Mouse (Mus musculus): ENCODE measurements around the gene Popdc2. TPM values are rescaled to one million over a fixed set of nuclear protein-coding genes. Genes with fewer than 3 reads are reported as not detected.
A peak's percentile ranks its signal among the peaks of the same experiment; 100 is the strongest.

The Popdc2 gene
- total RNA-seq, 4 experiments from 2014 or later, result 55.3 to 81.4 (median 68.5) TPM

DNA sequence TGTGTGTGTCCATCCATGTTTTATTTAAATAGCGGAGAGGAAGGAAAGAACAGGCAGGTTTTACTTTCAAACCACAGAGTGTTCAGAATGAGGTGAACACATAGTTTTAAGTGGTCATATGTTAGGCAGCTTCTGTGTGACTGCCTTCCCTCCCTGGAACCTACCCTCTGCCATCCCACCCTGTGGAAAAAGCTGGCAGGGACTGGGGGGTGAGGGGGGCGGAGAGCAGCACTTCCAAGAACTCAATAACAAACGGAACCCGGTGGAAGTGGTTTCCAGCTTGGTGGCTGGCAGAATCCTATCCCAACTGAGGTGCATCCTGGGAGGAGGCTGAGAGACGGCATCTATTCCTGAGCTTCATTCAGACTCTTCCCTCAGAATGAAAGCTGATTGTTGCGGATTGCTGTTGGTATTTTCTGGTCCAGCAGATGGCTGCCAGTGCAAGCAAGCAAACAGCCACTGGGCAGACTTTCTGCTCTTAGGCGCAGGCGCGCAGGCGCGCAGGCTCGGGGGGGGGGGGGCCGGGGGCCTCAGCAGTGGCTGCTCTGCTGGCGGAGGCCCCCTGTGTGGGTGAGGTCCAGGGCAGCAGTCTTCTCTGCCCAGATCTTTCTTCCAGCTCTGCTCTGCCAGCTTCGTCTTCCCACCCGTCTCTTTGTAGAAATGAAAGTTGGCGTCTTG is 14.3 kb downstream of the Popdc2 start:
- DNase-seq (ENCODE audit: low spot score in 2 of 2), result no peak

DNA sequence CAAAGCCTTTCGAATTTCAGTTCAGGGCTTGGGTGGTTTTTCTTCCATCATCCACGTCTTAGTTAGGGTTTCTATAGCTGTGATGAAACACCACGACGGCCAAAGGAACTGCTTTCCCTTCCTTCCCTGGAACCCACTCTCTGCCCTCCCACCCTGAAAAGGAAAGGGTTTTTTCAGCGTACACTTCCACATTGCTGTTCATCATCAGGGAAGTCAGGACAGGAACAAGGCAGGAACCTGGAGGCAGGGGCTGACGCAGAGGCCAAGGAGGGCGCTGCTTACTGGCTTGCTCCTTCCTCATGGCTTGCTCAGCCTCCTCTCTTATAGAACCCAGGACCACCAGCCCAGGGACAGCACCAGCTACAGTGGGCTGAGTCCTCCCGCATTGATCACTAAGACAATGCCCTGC is 14.8 kb downstream of the Popdc2 start:
- no peak for DNase-seq (ENCODE audit: low spot score in 2 of 2)

DNA sequence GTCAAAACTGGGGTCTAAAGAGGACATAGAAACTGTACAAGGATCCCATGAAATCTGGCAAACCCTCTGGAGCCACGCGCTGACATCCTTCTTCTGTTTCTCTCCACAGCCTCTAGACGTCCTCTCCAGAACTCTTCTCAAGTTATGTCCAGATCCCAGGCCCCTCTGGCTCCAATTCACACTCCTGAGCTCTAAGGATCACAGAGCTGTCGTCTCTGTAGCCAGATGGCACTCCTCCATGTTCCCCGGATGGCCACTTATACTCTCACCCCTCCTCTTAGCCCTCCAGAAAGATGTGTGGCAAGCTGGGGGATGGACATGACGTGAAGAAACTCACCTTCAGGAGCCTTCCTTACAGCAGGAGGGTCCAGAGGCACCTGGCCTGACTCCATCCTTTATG is 15.5 kb downstream of the Popdc2 start:
- peak in 1 of 2 experiments; percentile 44 for DNase-seq (ENCODE audit: low spot score in 2 of 2)

DNA sequence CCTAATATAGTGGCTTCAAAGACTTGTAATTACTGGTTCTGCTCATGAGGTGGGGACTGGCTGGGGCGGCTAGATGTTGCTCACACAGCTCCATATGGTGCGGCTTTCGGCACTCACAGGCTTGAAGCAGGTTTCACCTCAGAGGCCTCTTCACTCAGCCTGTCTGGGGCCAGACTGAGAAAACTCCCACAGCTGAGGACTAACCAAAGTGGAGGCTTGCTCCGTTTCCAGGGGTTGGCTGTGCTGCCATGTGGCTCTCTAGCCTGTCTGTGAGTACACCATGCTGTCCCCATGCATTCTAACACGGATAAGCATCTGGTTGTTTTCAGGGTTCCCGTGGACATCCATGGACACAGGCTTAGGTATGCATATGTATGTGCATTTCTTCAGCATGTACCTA is 16.6 kb downstream of the Popdc2 start:
- DNase-seq (ENCODE audit: low spot score in 2 of 2), result no peak

DNA sequence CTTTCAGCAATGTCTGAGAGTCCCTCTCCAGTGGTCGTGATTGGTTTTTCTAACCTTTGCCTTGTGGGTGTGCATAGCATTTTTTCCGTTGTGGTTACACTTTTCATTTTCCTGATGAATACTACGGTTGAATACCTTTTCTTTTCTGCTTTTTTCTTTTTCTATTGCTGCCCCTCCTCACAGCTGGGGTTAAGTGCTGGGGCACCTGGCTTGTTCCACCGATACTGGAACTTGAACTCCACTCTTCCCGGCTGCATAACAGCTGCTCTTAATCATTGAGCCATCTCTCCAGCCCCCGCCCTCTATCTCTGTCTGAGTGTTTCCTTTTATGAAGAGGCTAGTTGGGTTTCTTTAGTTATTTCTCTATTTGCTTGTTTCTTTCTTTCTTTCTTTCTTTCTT is 17.1 kb downstream of the Popdc2 start:
- no peak for DNase-seq (ENCODE audit: low spot score in 2 of 2)

DNA sequence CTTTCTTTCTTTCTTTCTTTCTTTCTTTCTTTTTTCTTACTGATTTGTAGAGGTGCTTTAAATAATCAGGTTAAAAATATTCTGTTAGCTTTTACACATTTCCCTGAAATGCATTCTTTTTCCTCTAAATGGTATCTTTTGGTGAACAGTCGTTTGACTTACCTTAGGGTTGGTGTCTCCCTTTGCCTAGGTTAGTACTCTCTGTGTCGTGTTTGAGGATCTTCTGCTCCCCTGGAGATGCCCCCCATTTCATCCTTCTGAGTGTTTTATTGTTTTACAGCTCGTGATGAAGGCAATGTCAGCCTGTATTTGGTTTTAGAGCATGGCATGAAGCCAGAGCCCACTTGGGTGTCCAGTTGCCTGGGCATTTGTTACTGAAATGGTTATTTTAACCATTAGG is 17.5 kb downstream of the Popdc2 start:
- no peak for DNase-seq (ENCODE audit: low spot score in 2 of 2)

DNA sequence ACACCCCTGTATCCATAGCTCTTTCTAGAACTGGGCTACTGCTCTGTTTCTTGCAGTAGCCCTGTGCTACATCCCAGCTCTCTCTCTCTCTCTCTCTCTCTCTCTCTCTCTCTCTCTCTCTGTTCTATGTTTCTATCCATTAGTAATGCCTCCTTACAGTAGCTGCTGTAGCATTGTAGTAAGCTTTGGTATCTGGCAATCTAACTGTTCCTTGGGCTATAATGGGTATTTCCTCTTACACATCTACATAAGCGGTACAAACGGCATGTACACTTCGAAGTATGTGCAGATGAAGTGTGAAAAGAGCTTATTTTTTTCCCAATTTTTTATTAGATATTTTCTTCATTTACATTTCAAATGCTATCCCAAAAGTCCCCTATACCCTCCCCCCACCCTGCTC is 17.9 kb downstream of the Popdc2 start:
- DNase-seq (ENCODE audit: low spot score in 2 of 2), result no peak

DNA sequence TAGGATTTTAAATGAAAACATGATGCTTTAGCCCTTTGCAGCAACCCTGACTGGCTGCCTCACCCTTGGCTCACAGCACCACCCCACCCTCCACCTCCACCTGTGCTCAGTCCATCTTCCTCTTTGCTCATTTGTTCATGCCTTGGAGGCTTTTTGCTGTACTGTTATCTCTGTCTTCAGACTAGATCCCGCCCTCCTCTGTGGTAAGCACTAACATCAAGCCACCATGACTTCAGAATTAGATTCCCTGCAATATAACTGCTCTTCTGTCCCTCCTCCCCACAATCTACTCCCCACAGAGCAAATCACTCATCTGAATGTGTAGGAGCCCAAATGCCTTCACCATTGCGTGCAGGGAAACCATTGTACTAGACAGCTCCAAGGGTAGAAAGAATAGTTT is 21.7 kb downstream of the Popdc2 start:
- DNase-seq (ENCODE audit: low spot score in 2 of 2), result no peak

DNA sequence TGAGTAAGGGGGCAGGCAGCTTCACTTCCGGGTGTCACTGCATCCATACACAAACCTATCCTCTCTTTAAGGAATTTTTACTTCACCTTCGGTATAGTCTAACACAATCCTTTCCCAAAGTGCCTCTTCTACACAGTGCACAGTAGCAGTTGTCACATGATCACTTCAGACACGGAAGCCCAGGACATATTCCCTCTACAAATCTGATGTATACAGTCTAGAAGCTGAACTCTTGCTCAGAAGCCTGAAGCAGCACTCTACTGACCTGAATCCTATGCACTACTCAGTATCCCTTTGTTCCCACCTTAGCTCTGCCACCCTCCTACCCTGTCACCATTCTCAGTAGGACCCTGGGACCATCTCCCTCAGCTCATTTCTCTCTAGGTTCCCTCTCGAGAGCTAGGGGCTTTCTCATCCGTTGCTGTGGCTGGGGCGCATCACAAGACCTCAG is 23.2 kb downstream of the Popdc2 start:
- no peak for DNase-seq (ENCODE audit: low spot score in 2 of 2)

DNA sequence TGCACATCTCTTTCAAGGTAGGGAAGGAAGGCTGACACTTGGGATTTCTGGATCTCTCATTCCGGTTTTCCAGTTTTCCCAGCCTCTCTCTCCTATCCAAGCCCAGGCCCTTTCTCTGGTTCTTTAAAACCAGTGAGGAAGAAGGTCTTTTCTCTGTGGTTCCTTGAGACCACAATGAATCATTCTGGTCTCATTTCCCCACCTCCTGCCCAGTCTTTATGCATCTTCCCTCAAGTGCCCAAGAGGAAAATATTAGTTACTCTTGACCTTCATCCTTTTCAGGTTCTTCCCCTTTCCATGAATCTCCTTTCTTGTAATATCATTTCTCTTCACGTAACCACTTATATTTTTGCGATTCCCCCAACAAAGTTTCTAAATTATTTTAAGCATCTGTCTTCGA is 23.7 kb downstream of the Popdc2 start:
- no peak for DNase-seq (ENCODE audit: low spot score in 2 of 2)

DNA sequence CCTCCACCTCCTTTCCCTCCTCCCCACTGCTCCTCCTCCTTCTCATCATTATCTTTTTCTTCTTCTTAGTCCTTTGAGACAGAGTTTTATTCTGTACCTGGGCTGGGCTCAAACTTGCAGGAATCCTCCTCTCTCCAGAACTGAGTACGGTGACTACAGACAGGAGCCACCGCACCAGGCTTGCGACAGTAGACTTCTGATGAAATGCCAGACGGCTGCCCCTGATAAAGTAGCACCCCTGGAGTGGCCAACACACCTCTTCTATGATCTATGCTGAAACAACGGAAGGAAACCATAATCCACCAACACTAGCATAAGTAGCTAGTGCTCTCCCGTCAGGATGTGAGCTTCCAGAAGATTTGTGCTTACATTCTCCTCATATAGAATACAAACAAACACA is 25.4 kb downstream of the Popdc2 start:
- no peak for DNase-seq (ENCODE audit: low spot score in 2 of 2)

DNA sequence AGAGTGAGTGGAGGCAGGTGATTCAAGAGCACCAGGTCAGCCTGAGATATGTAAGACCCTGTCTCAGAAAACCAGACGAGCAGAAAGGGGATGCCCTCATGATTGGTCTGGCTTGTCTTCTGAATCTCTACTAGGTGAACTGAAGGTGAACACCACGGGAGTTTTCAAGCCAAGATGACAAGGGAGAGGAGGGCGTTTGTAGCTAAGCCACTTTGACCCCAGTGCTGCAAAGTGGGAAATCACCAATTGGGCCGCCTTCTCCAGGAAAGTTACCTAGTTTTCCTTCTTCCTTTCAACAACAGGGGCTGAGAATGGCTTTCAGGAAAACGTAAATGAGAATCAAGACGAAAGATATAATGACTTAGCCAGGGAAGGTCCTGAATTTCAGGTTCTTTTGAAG is 26.7 kb downstream of the Popdc2 start:
- DNase-seq (ENCODE audit: low spot score in 2 of 2), result no peak

DNA sequence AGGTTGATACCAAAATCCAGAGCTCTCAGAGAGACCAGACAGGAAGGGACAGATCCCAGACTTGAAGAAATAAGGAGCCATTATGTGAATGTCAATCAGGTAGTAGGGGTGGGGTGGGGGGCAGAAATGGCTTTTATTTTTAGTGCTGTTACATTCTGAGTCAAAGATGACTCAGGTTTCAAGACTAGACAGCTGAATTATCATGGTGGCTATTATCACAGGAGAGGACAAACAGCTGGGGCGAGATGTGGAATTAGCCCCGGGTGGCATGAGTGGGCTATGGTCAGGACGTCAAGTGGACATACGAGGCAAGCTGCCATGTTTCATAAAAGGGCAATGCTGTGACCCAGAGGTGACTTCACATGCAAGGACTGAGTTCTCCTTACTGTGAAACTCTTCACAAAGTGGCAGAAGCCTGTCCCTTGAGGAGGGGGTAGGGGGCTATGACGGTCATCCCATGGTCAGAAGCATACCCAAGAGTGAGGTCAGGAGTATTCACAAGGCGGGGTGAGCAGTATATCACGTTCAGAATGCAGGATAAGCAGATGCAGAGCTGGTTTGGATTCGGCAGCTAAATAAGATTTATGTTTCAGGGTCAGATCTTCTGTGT is 27.4 kb downstream of the Popdc2 start:
- no peak for DNase-seq (ENCODE audit: low spot score in 2 of 2)

DNA sequence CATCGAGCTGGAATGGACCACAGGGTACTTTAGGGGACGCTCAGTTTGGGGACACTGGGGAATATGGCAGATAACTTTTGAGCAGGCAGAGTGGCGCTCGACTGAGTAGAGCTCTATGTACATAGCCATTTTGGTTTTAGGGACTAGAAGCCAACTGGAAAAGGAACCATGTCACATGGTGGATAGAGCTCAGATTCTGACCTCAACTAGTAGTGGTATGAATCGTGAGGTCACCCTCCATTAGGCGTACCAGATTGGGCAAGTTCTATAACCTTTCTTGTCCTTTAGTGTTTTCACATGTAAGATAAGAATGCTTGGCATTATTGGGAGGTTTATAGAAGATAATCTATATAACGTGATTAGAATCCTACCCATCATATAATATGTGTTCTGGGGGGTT is 28.3 kb downstream of the Popdc2 start:
- no peak for DNase-seq (ENCODE audit: low spot score in 2 of 2)

DNA sequence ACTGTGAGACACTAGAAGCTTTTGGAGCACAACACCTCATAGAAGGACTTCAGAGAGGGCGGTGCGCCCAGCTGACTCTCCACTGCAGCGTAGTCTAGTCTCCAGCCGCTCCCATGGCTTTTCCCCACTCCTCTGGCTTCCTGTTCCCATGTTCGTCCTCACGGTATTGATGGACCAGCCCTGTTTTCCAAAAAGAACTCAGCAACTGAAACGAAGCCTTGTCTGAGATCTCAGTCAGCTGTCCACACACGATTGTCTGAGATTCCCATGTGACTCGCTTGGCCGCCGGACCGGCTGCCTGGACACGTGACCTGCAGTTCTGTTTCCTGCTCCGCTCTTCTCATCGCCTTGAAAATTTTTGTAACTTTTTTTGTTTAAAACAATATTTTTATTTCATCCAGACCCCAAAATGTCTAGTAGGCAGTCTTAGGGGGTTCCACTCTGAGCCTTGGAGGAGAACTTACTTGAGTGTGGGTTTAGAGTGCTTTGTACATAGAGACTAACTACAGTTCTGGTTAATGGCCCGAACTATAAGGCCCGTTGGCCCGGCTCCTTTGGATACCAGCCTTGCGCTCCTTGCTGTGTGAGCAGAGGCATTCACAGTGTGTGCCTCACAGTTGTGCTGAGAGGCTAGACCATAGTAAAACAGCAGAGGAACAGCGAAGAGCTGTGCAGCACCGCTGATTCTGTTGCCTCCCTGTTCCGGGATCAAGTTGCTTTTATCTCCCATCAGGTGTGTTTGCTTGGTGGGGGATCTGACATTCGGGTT is 30.3 kb downstream of the Popdc2 start:
- peak; percentile 75 to 80 for DNase-seq (ENCODE audit: low spot score in 2 of 2)

DNA sequence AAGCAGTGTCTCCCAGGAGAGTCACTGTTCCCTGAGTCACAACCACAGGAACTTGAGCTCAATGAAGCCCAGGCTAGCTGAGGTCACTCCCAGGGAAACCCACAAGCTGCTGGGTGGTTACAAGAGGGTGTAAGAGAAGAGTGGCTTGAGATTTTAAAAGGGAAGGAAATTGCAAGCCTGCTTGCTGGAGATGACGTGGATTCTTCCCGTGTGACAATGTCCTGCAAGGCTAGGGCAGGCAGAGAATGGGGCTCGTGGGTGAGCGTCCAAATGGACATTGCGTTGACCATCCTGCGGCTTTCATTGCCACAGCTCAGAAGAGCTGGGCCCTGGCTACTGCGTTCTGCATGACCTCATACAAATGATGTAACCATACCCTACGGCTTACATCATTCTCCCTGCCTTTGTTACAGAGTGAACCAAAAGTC is 32.2 kb downstream of the Popdc2 start:
- no peak for DNase-seq (ENCODE audit: low spot score in 2 of 2)

DNA sequence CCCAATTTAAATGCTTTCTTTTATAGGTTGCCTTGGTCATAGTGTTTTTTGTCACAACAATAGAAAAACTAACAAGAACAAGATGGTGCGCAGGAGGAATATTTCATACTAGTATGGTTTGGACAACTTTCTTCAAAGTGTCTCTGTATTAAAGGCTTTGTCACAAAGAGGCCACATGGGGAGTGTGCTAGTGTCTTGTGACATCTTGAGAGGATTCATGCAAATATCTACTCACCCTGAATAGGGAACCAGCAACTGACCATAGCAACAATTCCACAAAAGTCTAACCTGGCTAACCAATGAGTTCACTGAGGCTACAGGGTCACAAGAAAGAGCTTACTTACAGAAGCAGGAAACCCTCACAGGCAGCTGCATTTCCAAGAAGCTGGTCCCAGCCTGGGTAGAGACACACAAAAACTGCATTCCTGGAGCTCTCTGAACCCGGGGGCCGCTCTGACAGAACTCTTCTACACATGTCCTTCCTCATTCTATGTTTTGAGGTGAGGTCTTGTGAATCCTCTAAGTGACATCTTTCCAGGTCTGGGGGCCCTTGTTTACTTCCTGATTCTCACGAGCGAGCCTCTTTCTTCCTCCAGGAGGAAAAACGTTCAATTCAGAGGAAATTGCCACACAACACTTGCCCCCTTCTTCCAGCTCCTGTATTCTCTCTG is 33.2 kb downstream of the Popdc2 start:
- DNase-seq (ENCODE audit: low spot score in 2 of 2), result no peak

DNA sequence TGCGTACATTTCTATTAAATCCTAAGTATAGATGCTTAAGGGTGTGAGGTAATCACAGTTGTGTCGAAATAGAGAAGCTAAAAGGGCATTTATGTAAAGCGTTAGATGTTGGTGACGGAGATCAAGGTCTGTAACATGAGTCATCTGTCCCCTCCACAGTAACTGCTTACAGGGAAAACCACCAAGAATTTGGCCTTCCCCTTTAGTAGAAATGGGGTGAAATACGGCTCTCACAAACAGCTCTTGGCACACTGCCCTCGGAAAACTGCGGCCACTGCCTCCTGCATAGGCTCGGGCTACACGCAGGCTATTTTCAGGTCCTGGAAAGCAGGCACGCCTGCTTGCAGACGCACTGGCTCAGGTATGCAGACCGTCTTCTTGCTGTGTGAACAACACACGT is 34.1 kb downstream of the Popdc2 start:
- DNase-seq (ENCODE audit: low spot score in 2 of 2), result peak; percentile 49 to 58

DNA sequence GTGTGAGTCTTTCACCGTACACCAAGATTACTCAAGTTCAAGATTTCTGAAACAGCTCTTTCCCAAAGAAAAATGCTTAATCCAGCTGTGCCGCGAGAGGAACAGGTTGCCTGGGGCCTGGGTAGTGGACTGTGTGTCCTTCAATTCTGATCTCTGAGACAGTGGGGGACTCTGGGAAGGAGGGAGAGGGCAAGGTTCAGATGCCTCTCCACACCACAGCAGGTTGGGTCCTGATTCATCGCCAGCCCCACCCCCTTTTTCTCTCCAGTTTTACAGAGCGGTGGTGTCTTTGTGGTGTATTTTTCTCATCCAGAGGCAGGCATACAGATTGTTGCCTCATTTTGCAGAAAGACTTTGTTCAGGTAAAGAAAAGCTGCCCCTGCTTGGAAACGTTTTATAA is 36.3 kb downstream of the Popdc2 start:
- DNase-seq (ENCODE audit: low spot score in 2 of 2), result no peak

DNA sequence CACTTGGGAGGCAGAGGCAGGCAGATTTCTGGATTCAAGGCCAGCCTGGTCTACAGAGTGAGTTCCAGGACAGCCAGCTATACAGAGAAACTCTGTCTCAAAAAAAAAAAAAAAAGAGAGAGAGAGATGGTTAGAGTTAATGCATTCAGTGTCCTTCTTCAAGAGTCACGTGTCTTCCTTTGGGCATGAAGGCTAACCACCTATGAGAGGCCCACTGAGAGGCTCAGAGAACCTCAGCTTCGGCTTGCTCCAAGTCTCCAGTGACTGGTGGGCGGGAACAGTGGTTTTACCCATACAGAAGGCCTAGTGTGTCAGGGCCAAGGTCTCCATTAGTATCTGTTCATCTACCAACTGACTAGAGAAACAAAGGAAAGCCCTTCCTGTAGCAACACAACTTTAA is 37.1 kb downstream of the Popdc2 start:
- no peak for DNase-seq (ENCODE audit: low spot score in 2 of 2)

DNA sequence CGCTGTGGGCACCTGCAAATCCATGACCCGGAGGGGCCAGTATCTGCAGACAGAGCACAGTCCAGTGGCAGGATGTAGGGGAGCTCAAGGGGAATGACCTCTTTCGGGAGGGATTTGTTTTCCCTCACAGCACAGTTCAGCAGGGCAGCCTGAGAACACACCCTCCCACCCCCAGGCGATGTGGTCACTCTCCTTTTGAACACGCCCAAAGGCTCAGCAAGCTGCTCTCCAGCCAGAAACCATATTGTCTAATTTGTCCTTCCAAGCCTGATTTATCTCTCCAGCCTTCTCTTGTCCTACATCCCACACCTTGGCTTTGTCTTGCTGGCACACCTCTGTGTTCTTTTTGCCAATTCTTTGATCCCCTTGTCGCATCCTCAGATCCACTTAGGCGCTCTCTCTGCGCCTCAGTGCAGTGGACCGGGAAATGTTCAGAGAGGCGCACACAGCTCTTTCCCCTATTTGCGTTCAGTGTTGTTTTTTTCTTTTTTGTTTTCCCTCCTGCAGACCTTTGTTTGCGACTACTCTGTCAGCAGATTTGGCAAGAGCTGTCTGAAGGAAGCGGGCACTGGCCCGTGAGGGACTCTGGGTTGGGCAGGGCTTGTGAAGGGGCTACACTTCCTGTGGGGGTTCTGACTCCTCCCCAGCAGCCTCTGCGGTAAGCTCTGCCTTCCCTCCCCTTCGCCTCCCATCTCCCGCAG is 37.7 kb downstream of the Popdc2 start:
- DNase-seq (ENCODE audit: low spot score in 2 of 2), result peak; percentile 37 to 59
